ENCODE assay signal across 11 mouse cellular contexts in genomic region chr4:150685043-150685777, GRCm38 (mm10). TPM values are rescaled to one million over a fixed set of nuclear protein-coding genes. Genes with fewer than 3 reads are reported as not detected.
A peak's percentile ranks its signal among the peaks of the same experiment; 100 is the strongest.
DNase-seq lines count a peak whose midpoint lies in the region; ATAC-seq and TF ChIP-seq lines count a peak whose summit lies in the region.
"Had no signal": no experiment of that assay in that cellular context is flagged by ENCODE, and none has a peak within 500 bp of the region (broad histone marks: within the 10 kb centered on the region; RNA-seq: fewer than 3 reads in every experiment).

No protein-coding gene starts in this region.

- no peak for TF ChIP-seq CTCF in hindbrain, postnatal 0 days (IDR thresholded peaks at IDR 0.05; ENCODE audit: low read depth)

- intact Hi-C loops in left cerebral cortex, postnatal 4 days (cut with DNase I), result no loop called here

- peaks cover 18% of the 10 kb centered on the region for H3K4me1 ChIP-seq in hindbrain, embryonic 13.5 days (replicated peaks)
- no peaks in the 10 kb centered on the region for H3K4me1 ChIP-seq in hindbrain, postnatal 0 days (ENCODE audit: insufficient read depth, low read length)
- H3K4me1 ChIP-seq in intestine, embryonic 15.5 days (replicated peaks), result peaks cover 18% of the 10 kb centered on the region; the same call in 1 of the 2 replicates
- H3K4me1 ChIP-seq in limb, embryonic 13.5 days, result peaks cover 32% of the 10 kb centered on the region
- H3K4me1 ChIP-seq in stomach, embryonic 14.5 days (ENCODE audit: control insufficient read depth, insufficient read depth, low read length), result 0 out of 2 replicates have a peak, but pooled peaks cover 6% of the 10 kb centered on the region

- H3K27ac ChIP-seq in hindbrain, embryonic 13.5 days, result peak overlapping the region; percentile 1; the same call in 1 of the 2 replicates
- H3K27ac ChIP-seq in hindbrain, postnatal 0 days, result no peak overlapping the region
- H3K27ac ChIP-seq in intestine, embryonic 15.5 days, result peak overlapping the region; percentile 51; the same call in 1 of the 2 replicates
- H3K27ac ChIP-seq in limb, embryonic 13.5 days, result no peak overlapping the region
- H3K27ac ChIP-seq in stomach, embryonic 14.5 days (ENCODE audit: low read length), result peak overlapping the region; percentile 52; the same call in 1 of the 2 replicates
- H3K27ac ChIP-seq: macrophage had no signal

- ATAC-seq in hindbrain, embryonic 13.5 days (ENCODE audit: low FRiP score), result no peak
- ATAC-seq in hindbrain, postnatal 0 days, result no peak
- ATAC-seq in intestine, embryonic 15.5 days, result peak; percentile 84
- no peak for ATAC-seq in limb, embryonic 13.5 days (ENCODE audit: low FRiP score, low read depth)
- ATAC-seq in stomach, embryonic 14.5 days (ENCODE audit: insufficient number of reproducible peaks, insufficient read depth, low FRiP score, low read depth), result peak; percentile 73

- 57% methylated on average over 15 of the region's 15 CpGs for WGBS in hindbrain, embryonic 13.5 days
- WGBS in hindbrain, postnatal 0 days, result 58% methylated on average over 15 of the region's 15 CpGs
- 15% methylated on average over 15 of the region's 15 CpGs for WGBS in intestine, embryonic 15.5 days
- WGBS in limb, embryonic 13.5 days, result 29% methylated on average over 15 of the region's 15 CpGs
- 26% methylated on average over 15 of the region's 15 CpGs for WGBS in stomach, embryonic 14.5 days

- no peak for DNase-seq in hindbrain, postnatal 0 days (ENCODE audit: low spot score)
- no peak for DNase-seq in left cerebral cortex, postnatal 4 days
- DNase-seq in T-cell, adult 2 months (ENCODE audit: low spot score), result no peak
- no peak for DNase-seq in spleen, postnatal 4 days (ENCODE audit: low spot score in 2 of 2)

- H3K4me2 ChIP-seq in hindbrain, embryonic 13.5 days, result no peak overlapping the region
- no peak overlapping the region for H3K4me2 ChIP-seq in hindbrain, postnatal 0 days (ENCODE audit: low read depth, low read length)
- peak overlapping the region; percentile 41 for H3K4me2 ChIP-seq in intestine, embryonic 15.5 days (replicated peaks)
- H3K4me2 ChIP-seq in limb, embryonic 13.5 days (replicated peaks), result peak overlapping the region; percentile 23
- 0 out of 2 replicates have a peak overlapping the region, but pooled peaks have one; percentile 17 for H3K4me2 ChIP-seq in stomach, embryonic 14.5 days (replicated peaks; ENCODE audit: low read depth, low read length)

- H3K9me3 ChIP-seq in hindbrain, embryonic 13.5 days, result peaks cover 6% of the 10 kb centered on the region; the same call in 1 of the 2 replicates
- no peaks in the 10 kb centered on the region; the same call in 1 of the 2 replicates for H3K9me3 ChIP-seq in hindbrain, postnatal 0 days (ENCODE audit: low read length)
- H3K9me3 ChIP-seq in intestine, embryonic 15.5 days, result no peaks in the 10 kb centered on the region
- H3K9me3 ChIP-seq in limb, embryonic 13.5 days, result peaks cover 9% of the 10 kb centered on the region; the same call in 1 of the 2 replicates
- peaks cover 4% of the 10 kb centered on the region; the same call in 1 of the 2 replicates for H3K9me3 ChIP-seq in stomach, embryonic 14.5 days (ENCODE audit: control insufficient read depth, low read depth, low read length)

- H3K27me3 ChIP-seq in hindbrain, embryonic 13.5 days, result no peaks in the 10 kb centered on the region
- no peaks in the 10 kb centered on the region for H3K27me3 ChIP-seq in hindbrain, postnatal 0 days (ENCODE audit: insufficient read depth, low read length)
- H3K27me3 ChIP-seq in intestine, embryonic 15.5 days (replicated peaks), result no peaks in the 10 kb centered on the region
- H3K27me3 ChIP-seq in limb, embryonic 13.5 days, result no peaks in the 10 kb centered on the region
- H3K27me3 ChIP-seq in stomach, embryonic 14.5 days (ENCODE audit: control insufficient read depth, insufficient read depth, low read length), result no peaks in the 10 kb centered on the region

- no peak overlapping the region for H3K4me3 ChIP-seq in hindbrain, embryonic 13.5 days
- H3K4me3 ChIP-seq in hindbrain, postnatal 0 days (ENCODE audit: low read length), result no peak overlapping the region
- no peak overlapping the region for H3K4me3 ChIP-seq in intestine, embryonic 15.5 days (replicated peaks)
- H3K4me3 ChIP-seq in limb, embryonic 13.5 days, result no peak overlapping the region
- H3K4me3 ChIP-seq in stomach, embryonic 14.5 days (ENCODE audit: low read depth, low read length), result no peak overlapping the region

- no peaks in the 10 kb centered on the region for H3K36me3 ChIP-seq in hindbrain, embryonic 13.5 days
- H3K36me3 ChIP-seq in hindbrain, postnatal 0 days (ENCODE audit: insufficient read depth, low read length), result no peaks in the 10 kb centered on the region
- H3K36me3 ChIP-seq in intestine, embryonic 15.5 days, result no peaks in the 10 kb centered on the region
- no peaks in the 10 kb centered on the region for H3K36me3 ChIP-seq in limb, embryonic 13.5 days
- no peaks in the 10 kb centered on the region for H3K36me3 ChIP-seq in stomach, embryonic 14.5 days (ENCODE audit: control insufficient read depth, insufficient read depth, low read length)

- H3K9ac ChIP-seq in hindbrain, embryonic 13.5 days, result no peak overlapping the region
- H3K9ac ChIP-seq in hindbrain, postnatal 0 days (replicated peaks; ENCODE audit: low read length), result no peak overlapping the region
- no peak overlapping the region for H3K9ac ChIP-seq in intestine, embryonic 15.5 days
- H3K9ac ChIP-seq in limb, embryonic 13.5 days, result peak overlapping the region; percentile 31; the same call in 1 of the 2 replicates
- H3K9ac ChIP-seq in stomach, embryonic 14.5 days (replicated peaks; ENCODE audit: low read depth, low read length), result no peak overlapping the region

RNA-seq across cellular contexts. Expression of gene Slc45a1, which starts 33.2 kb away (rescaled TPM):
- 24.6 and 30.0 TPM in 2 replicates for polyA plus RNA-seq in hindbrain, embryonic 13.5 days (2015; fragmentation: Nextera tagmentation; extraction: Ambion mirVana)
- total RNA-seq in hindbrain, postnatal 0 days (2014; rRNA removed), result 49.6 and 51.3 TPM in 2 replicates
- 41.7 and 47.5 TPM in 2 replicates for polyA plus RNA-seq in hindbrain, postnatal 0 days (2015; fragmentation: Nextera tagmentation; extraction: Ambion mirVana)
- polyA plus RNA-seq in intestine, embryonic 15.5 days (2015; fragmentation: Nextera tagmentation; extraction: Ambion mirVana), result 0.80 and 1.2 TPM in 2 replicates
- polyA plus RNA-seq in limb, embryonic 13.5 days (2015; fragmentation: Nextera tagmentation; extraction: Ambion mirVana), result 0.43 and 0.51 TPM in 2 replicates
- polyA plus RNA-seq in stomach, embryonic 14.5 days (2014; fragmentation: Nextera tagmentation; extraction: Ambion mirVana), result 0.71 and 1.6 TPM in 2 replicates
- 10 to 100 TPM; 40.9 to 41.7 TPM for total RNA-seq in left cerebral cortex, postnatal 4 days (2021)
- total RNA-seq: hematopoietic stem cell, adult 5-6 weeks; neutrophil, adult 5-6 weeks had no signal
- polyA plus RNA-seq: macrophage had no signal

Comparison
In these comparisons a context has a peak if more than half of its experiments do, and no peak if none do; other contexts are left out.
1. H3K27ac ChIP-seq: peak in hindbrain, embryonic 13.5 days (single experiment), intestine, embryonic 15.5 days (single experiment) and stomach, embryonic 14.5 days (single experiment); none in hindbrain, postnatal 0 days (single experiment) and limb, embryonic 13.5 days (single experiment).
2. ATAC-seq: peak in intestine, embryonic 15.5 days (single experiment) and stomach, embryonic 14.5 days (single experiment); none in hindbrain, embryonic 13.5 days (single experiment), hindbrain, postnatal 0 days (single experiment) and limb, embryonic 13.5 days (single experiment).
3. H3K4me2 ChIP-seq: peak in intestine, embryonic 15.5 days (single experiment), limb, embryonic 13.5 days (single experiment) and stomach, embryonic 14.5 days (single experiment); none in hindbrain, embryonic 13.5 days (single experiment) and hindbrain, postnatal 0 days (single experiment).